Mouse (Mus musculus): ENCODE data around the gene Ccdc153.

The Ccdc153 gene

GRCm38 (mm10) chr9:44240911-44241310, 435 bp downstream of the Ccdc153 start:
- DNase-seq (ENCODE audit: low spot score in 2 of 2), result no peak

DNA sequence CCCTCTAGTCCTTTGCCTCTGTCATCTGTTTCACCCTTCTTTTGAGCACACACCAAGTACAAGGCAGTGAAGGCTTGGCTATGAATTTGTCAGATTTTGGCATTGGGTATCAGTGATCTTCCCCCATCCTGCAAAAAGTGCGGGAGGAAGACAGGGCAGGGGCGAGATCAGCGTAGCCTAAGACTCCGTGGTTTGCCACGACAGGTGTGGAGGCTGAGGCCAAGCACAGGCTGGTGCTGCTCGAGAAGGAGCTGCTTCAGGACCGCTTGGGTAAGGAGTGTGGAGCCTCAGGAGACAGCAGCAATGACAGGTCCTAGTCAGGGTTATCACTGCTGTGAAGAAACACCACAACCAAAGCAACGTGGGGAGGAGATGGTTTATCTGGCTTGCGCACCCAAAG, 942 bp downstream of the Ccdc153 start:
- DNase-seq (ENCODE audit: low spot score in 2 of 2), result no peak

DNA sequence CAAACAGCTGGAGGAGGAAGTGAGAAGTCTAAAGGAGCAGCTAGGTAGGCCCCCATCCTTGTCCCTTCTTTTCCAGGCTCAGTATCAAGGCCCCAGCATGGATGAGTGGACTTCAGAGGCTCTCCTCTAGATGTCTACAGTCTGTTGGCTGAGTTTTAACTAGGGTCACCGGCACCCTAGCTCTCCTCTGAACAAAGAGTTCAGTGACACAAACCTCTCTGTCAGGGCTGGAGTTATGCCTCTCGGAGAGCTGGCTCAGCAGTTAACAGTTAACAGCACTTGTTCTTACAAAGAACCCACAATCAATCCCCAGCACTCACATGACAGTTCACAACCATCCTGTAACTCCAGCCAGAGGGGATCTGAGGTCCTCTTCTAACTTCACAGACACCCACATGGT, 3.1 kb downstream of the Ccdc153 start:
- no peak for DNase-seq (ENCODE audit: low spot score in 2 of 2)

- no peak for DNase-seq (ENCODE audit: low spot score in 2 of 2)
Observed at GRCm38 (mm10) chr9:44247907-44248306, 7.4 kb downstream of the Ccdc153 start.

GRCm38 (mm10) chr9:44249181-44250146, 9.0 kb downstream of the Ccdc153 start:
- DNase-seq (ENCODE audit: low spot score in 2 of 2), result peak; percentile 71 to 81

- no peak for DNase-seq (ENCODE audit: low spot score in 2 of 2)
Observed at GRCm38 (mm10) chr9:44250445-44250844, 10.0 kb downstream of the Ccdc153 start.

DNA sequence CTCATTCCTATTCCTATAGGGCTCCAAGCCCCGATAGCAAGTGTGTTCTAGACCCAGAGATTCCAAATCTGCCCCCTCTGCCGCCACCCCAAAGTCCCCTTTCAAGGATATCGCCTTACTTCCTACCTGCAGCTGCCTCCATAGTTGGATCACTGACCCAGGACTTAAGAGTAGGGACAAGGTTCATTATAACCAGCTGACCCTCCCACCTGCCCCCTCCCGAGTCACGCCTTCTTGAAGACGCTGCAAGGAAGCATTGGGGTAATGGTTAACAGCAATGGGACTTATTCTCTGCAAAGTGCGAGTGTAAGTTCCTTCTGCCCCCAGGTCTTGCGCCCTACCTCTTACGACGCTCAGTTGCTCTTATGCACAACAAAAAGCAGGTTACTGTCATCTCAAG, 10.8 kb downstream of the Ccdc153 start, which contains the start of gene Pdzd3:
Gene Pdzd3 (minus strand): TSS at position 158 of the 400 bp plus-strand sequence.
- DNase-seq (ENCODE audit: low spot score in 2 of 2), result no peak

DNA sequence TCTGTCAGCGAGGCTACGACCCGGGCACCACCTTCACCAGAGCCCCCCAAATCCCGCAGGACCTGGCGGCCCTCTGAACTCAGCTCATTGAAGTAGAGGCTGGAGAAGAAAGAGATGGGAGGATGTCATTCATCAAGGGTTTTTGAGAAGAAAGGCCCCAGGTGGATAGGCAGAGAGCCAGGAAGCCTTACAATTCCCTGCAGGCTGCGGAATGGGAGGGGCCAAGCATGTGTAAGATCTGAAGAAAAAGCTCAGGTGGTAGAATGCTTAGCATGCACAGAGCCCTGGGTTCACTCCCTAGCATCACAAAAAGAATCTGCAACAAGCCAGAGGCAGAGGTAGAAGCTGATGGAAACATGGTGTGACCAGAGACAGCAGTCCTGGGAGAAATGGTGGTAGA, 13.0 kb downstream of the Ccdc153 start:
- no peak for DNase-seq (ENCODE audit: low spot score in 2 of 2)

- DNase-seq (ENCODE audit: low spot score in 2 of 2), result peak in 1 of 2 experiments; percentile 55
Observed at GRCm38 (mm10) chr9:44254508-44255135, 14.1 kb downstream of the Ccdc153 start.

- DNase-seq (ENCODE audit: low spot score in 2 of 2), result no peak
Observed at GRCm38 (mm10) chr9:44255136-44255521, 14.7 kb downstream of the Ccdc153 start.

- DNase-seq (ENCODE audit: low spot score in 2 of 2), result no peak
Observed at GRCm38 (mm10) chr9:44256213-44256612, 15.7 kb downstream of the Ccdc153 start.

DNA sequence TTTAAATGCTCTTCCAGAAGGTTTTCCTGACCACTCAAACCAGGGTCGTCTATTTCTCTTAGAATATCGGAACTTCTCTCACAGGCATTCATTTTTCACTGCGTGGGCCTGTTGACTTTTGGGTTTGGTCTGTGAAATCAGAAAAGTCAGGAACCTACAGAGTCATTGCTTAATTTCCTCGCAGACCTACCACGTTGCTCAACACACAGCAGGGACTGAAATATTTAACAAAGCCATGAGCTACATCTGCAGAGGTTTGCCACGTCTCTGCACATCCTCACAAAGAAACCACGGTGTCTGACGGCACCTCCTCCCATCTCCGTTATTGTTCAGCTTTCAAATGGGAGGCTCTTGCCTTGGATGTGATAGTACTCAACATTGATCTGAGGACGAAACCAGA, 18.5 kb downstream of the Ccdc153 start:
- DNase-seq (ENCODE audit: low spot score in 2 of 2), result no peak

GRCm38 (mm10) chr9:44261388-44261787, 20.9 kb downstream of the Ccdc153 start:
- no peak for DNase-seq (ENCODE audit: low spot score in 2 of 2)

- peak; percentile 53 to 74 for DNase-seq (ENCODE audit: low spot score in 2 of 2)
Observed at GRCm38 (mm10) chr9:44266478-44267226, 26.2 kb downstream of the Ccdc153 start.

- no peak for DNase-seq (ENCODE audit: low spot score in 2 of 2)
Observed at GRCm38 (mm10) chr9:44267319-44268026, 27.0 kb downstream of the Ccdc153 start.

- peak; percentile 86 to 92 for DNase-seq (ENCODE audit: low spot score in 2 of 2)
Observed at GRCm38 (mm10) chr9:44268027-44268360, 27.5 kb downstream of the Ccdc153 start.

DNA sequence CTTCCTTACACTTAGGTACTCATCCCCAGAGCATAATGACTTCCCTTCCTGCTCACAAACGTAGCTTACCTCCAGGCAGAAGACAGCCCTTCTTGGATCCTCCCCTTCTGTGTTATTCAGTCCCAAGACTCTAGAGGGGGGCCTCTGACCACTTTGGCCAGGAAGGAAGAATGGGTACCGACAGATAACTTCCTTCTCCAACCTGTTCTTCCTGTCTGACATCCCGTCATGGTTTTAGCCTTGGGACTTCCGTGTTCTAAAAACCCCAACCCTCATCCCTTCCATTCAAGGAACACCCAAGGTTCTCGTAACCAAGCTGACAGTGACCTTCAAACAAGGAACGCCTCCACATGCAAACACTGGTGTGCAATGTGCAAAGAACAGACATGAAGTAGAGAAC, 28.0 kb downstream of the Ccdc153 start, which contains the start of gene Nlrx1:
Gene Nlrx1 (minus strand): TSS at position 168 of the 400 bp plus-strand sequence.
- DNase-seq (ENCODE audit: low spot score in 2 of 2), result no peak

DNA sequence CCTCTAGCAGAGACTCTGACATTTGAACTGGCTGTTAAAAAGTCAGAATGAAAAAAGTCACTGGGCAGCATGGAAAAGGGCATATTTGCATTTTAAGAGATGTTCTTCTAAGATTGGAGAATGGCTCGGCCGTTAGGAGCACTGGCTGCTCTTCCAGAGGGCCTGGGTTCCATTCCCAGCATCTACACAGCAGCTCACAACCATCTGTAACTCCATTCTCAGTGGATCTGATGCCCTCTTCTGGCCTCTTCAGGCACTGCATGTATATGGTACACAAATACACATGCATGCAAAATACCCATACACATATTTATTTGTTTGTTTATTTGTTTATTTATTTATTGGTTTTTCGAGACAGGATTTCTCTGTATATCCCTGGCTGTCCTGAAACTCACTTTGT, 28.6 kb downstream of the Ccdc153 start:
- DNase-seq (ENCODE audit: low spot score in 2 of 2), result no peak

- no peak for DNase-seq (ENCODE audit: low spot score in 2 of 2)
Observed at GRCm38 (mm10) chr9:44269973-44270372, 29.5 kb downstream of the Ccdc153 start.

- DNase-seq (ENCODE audit: low spot score in 2 of 2), result no peak
Observed at GRCm38 (mm10) chr9:44283183-44283582, 42.7 kb downstream of the Ccdc153 start.

GRCm38 (mm10) chr9:44286256-44286850, 45.9 kb downstream of the Ccdc153 start:
- DNase-seq (ENCODE audit: low spot score in 2 of 2), result no peak
